ENCODE assay signal across 9 mouse cellular contexts in the genomic region with DNA sequence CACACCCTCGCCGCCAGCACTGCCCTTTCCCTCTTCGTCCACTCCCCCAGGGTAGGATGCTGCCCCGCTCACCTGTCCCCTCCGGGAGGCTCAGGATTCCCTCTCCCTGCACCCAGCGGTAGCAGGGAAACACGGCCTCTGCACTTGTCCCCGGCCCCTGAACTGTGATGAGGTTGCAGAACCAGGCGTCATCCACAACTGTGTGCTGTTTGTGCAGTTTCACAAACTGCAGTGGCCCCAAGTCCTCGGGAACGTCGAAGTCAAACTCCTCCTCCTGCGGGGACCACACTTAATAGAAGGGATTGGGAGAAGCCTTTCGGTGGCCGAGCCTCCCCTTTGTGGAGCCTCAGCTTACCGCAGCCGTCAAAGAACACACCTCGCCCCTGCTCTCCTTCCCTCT. TPM values are rescaled to one million over a fixed set of nuclear protein-coding genes. Genes with fewer than 3 reads are reported as not detected.
DNase-seq lines count a peak whose midpoint lies in the region; ATAC-seq and TF ChIP-seq lines count a peak whose summit lies in the region.
"Had no signal": no experiment of that assay in that cellular context is flagged by ENCODE, and none has a peak within 500 bp of the region (broad histone marks: within the 10 kb centered on the region; RNA-seq: fewer than 3 reads in every experiment).

No protein-coding gene starts in this region.

- DNase-seq in adrenal gland, postnatal 10 days: peak; percentile 3
- DNase-seq in adrenal gland, postnatal 25 days: no peak
- DNase-seq in testis, postnatal 10 days (ENCODE audit: low spot score): no peak
- DNase-seq in liver, postnatal 0 days: no peak
- no peak for DNase-seq in right cerebral cortex, postnatal 25 days
- DNase-seq in ovary, postnatal 36 days (ENCODE audit: low spot score): no peak
- DNase-seq: thymus, postnatal 25 days had no signal

- peak overlapping the region; percentile 44 for H3K4me2 ChIP-seq in liver, postnatal 0 days (ENCODE audit: low read depth, low read length)

- H3K36me3 ChIP-seq in testis, adult 2 months (ENCODE audit: control insufficient read depth, insufficient read depth, low read length): no peaks in the 10 kb centered on the region
- H3K36me3 ChIP-seq in liver, postnatal 0 days (replicated peaks; ENCODE audit: insufficient read depth, low read length): no peaks in the 10 kb centered on the region

- H3K4me3 ChIP-seq in testis, adult 2 months (ENCODE audit: control insufficient read depth, low read depth, low read length): peak overlapping the region; percentile 25
- peak overlapping the region; percentile 12; the same call in 1 of the 2 replicates for H3K4me3 ChIP-seq in liver, postnatal 0 days (ENCODE audit: low read depth, low read length)

- no peaks in the 10 kb centered on the region for H3K9me3 ChIP-seq in liver, postnatal 0 days (ENCODE audit: low read length)

- H3K27me3 ChIP-seq in testis, adult 2 months (ENCODE audit: control insufficient read depth, insufficient read depth, low read length): no peaks in the 10 kb centered on the region; the same call in 1 of the 2 replicates
- H3K27me3 ChIP-seq in liver, postnatal 0 days (ENCODE audit: insufficient read depth, low read length): peaks cover 42% of the 10 kb centered on the region

- H3K9ac ChIP-seq in liver, postnatal 0 days (replicated peaks): no peak overlapping the region

- no peak for TF ChIP-seq CTCF in testis, adult 2 months (IDR thresholded peaks at IDR 0.05; ENCODE audit: control insufficient read depth, insufficient read depth, insufficient replicate concordance, low read depth, low read length)
- TF ChIP-seq CTCF in liver, postnatal 0 days (IDR thresholded peaks at IDR 0.05; ENCODE audit: low read depth): no peak

- ATAC-seq in liver, postnatal 0 days: peak; percentile 29; the same call in 1 of the 2 replicates
- ATAC-seq in erythroid progenitor cell, adult 5-6 weeks (replicated peaks; ENCODE audit: low FRiP score, poor library complexity, severe bottlenecking): no peak

- TF ChIP-seq EP300 in liver, postnatal 0 days (IDR thresholded peaks at IDR 0.05; ENCODE audit: low read depth): no peak

- peaks cover 24% of the 10 kb centered on the region for H3K4me1 ChIP-seq in testis, adult 2 months (ENCODE audit: control insufficient read depth, insufficient read depth, low read length)
- no peaks in the 10 kb centered on the region for H3K4me1 ChIP-seq in liver, postnatal 0 days (ENCODE audit: insufficient read depth)

- H3K27ac ChIP-seq in testis, adult 2 months (ENCODE audit: control insufficient read depth, insufficient read depth, low read depth, low read length): no peak overlapping the region
- H3K27ac ChIP-seq in liver, postnatal 0 days (ENCODE audit: low read depth): no peak overlapping the region

- no peak for TF ChIP-seq POLR2A in testis, adult 2 months (IDR thresholded peaks at IDR 0.05; ENCODE audit: control insufficient read depth, low read depth, low read length)

- WGBS in liver, postnatal 0 days (ENCODE audit: insufficient replicate concordance): 5% methylated on average over 18 of the region's 18 CpGs

RNA-seq across cellular contexts. Expression of gene Alox12, which starts 0.8 kb away (rescaled TPM):
- 1 to 10 TPM; 2.4 to 2.7 TPM for total RNA-seq in adrenal gland, postnatal 10 days (2021)
- total RNA-seq in adrenal gland, postnatal 25 days (2021): 1.5 and 1.8 TPM in 2 replicates
- 4.2 and 4.8 TPM in 2 replicates for polyA plus RNA-seq in testis, adult 2 months (2012; rRNA removed)
- polyA plus RNA-seq in liver, postnatal 0 days (2015; fragmentation: Nextera tagmentation; extraction: Ambion mirVana): 17.8 and 20.0 TPM in 2 replicates
- 1.7 TPM in 1 of 2 replicates, not detected in the other for total RNA-seq in erythroid progenitor cell, adult 5-6 weeks (2015; ENCODE audit: low replicate concordance)
- 1.0 TPM in 1 of 2 replicates, not detected in the other for total RNA-seq in erythroid progenitor cell, adult 5-6 weeks (2017; ENCODE audit: low replicate concordance)

RNA-seq across cellular contexts. Expression of gene Rnasek, which starts 14.7 kb away (rescaled TPM):
- total RNA-seq in adrenal gland, postnatal 10 days (2021): 100 to 1,000 TPM; 139 to 162 TPM
- total RNA-seq in adrenal gland, postnatal 25 days (2021): 271 and 305 TPM in 2 replicates
- polyA plus RNA-seq in testis, adult 2 months (2012; rRNA removed): 112 and 119 TPM in 2 replicates
- polyA plus RNA-seq in liver, postnatal 0 days (2015; fragmentation: Nextera tagmentation; extraction: Ambion mirVana): 241 TPM in 2 replicates
- total RNA-seq in erythroid progenitor cell, adult 5-6 weeks (2015; ENCODE audit: low replicate concordance): 167 and 191 TPM in 2 replicates
- total RNA-seq in erythroid progenitor cell, adult 5-6 weeks (2017; ENCODE audit: low replicate concordance): 21.3 and 24.1 TPM in 2 replicates

RNA-seq across cellular contexts. Expression of gene Gm21988, which starts 14.7 kb away (rescaled TPM):
- total RNA-seq in adrenal gland, postnatal 10 days (2021): 1 to 10 TPM; 4.0 to 4.9 TPM
- total RNA-seq in adrenal gland, postnatal 25 days (2021): 7.1 and 7.2 TPM in 2 replicates
- polyA plus RNA-seq in testis, adult 2 months (2012; rRNA removed): 3.4 and 3.7 TPM in 2 replicates
- polyA plus RNA-seq in liver, postnatal 0 days (2015; fragmentation: Nextera tagmentation; extraction: Ambion mirVana): 5.4 and 5.8 TPM in 2 replicates
- total RNA-seq in erythroid progenitor cell, adult 5-6 weeks (2015; ENCODE audit: low replicate concordance): not detected in 2 replicates
- 4.1 TPM in 1 of 2 replicates, not detected in the other for total RNA-seq in erythroid progenitor cell, adult 5-6 weeks (2017; ENCODE audit: low replicate concordance)

RNA-seq across cellular contexts. Expression of gene 0610010K14Rik, which starts 16.6 kb away (rescaled TPM):
- total RNA-seq in adrenal gland, postnatal 10 days (2021): 10 to 100 TPM; 58.6 to 62.3 TPM
- 45.8 and 59.1 TPM in 2 replicates for total RNA-seq in adrenal gland, postnatal 25 days (2021)
- 26.6 and 27.7 TPM in 2 replicates for polyA plus RNA-seq in testis, adult 2 months (2012; rRNA removed)
- 48.9 and 55.2 TPM in 2 replicates for polyA plus RNA-seq in liver, postnatal 0 days (2015; fragmentation: Nextera tagmentation; extraction: Ambion mirVana)
- total RNA-seq in erythroid progenitor cell, adult 5-6 weeks (2015; ENCODE audit: low replicate concordance): 31.4 and 102 TPM in 2 replicates
- 14.5 and 24.2 TPM in 2 replicates for total RNA-seq in erythroid progenitor cell, adult 5-6 weeks (2017; ENCODE audit: low replicate concordance)

RNA-seq across cellular contexts. Expression of gene Bcl6b, which starts 24.7 kb away (rescaled TPM):
- 10 to 100 TPM; 27.1 to 31.1 TPM for total RNA-seq in adrenal gland, postnatal 10 days (2021)
- total RNA-seq in adrenal gland, postnatal 25 days (2021): 12.2 and 20.5 TPM in 2 replicates
- polyA plus RNA-seq in testis, adult 2 months (2012; rRNA removed): 1.9 and 2.3 TPM in 2 replicates
- polyA plus RNA-seq in liver, postnatal 0 days (2015; fragmentation: Nextera tagmentation; extraction: Ambion mirVana): 1.4 and 1.8 TPM in 2 replicates
- 1.8 TPM in 1 of 2 replicates, not detected in the other for total RNA-seq in erythroid progenitor cell, adult 5-6 weeks (2015; ENCODE audit: low replicate concordance)
- total RNA-seq in erythroid progenitor cell, adult 5-6 weeks (2017; ENCODE audit: low replicate concordance): 0.61 and 2.3 TPM in 2 replicates
